Mouse (Mus musculus) forebrain, embryonic 14.5 days (tissue): ENCODE measurements at regions not wholly inside any gene's neighbourhood (a gene's known extent, or its start where the extent isn't known, plus 50 kb on each side); places are given as distances from the start of the nearest gene placed in this dataset.
"Not testable (repeated sequence)": the region's sequence is repeated elsewhere in the genome, so short reads cannot be mapped to it uniquely, and the experiment has no call there.

Experiments used
- ATAC-seq: fragments of 200-750 bp; cut with Nextera tagmentation; 2 replicates; pipeline ENCODE4 v1.8.0; 2017; ENCODE audit warnings: mild to moderate bottlenecking, moderate library complexity
- DNase-seq: peaks from one replicate; pipeline ENCODE4 v3.0.0-alpha.2; 2015; ENCODE audit warnings: low spot score
- H3K27ac ChIP-seq: fragments of 300-500 bp; sonication (generic); 2 replicates; pipeline ENCODE4 v1.5.1; 2014; ENCODE audit warnings: low read depth, mild to moderate bottlenecking, control low read depth, low read length, moderate library complexity
- H3K27me3 ChIP-seq: fragments of 300-500 bp; sonication (generic); replicated peaks from 2 replicates; pipeline ENCODE4 v1.6.1; 2014; ENCODE audit warnings: low read length, control low read depth, mixed read lengths; ENCODE audit not compliant: control insufficient read depth, insufficient read depth
- H3K36me3 ChIP-seq: fragments of 300-500 bp; sonication (generic); 2 replicates; pipeline ENCODE4 v1.6.1; 2014; ENCODE audit warnings: low read length, control low read depth; ENCODE audit not compliant: control insufficient read depth, insufficient read depth
- H3K4me1 ChIP-seq: fragments of 300-500 bp; sonication (generic); 2 replicates; pipeline ENCODE4 v1.6.1; 2014; ENCODE audit warnings: antibody characterized with exemption, low read length, control low read depth; ENCODE audit not compliant: control insufficient read depth, insufficient read depth
- H3K4me2 ChIP-seq: fragments of 300-500 bp; sonication (generic); 2 replicates; pipeline ENCODE4 v1.6.1; 2014; ENCODE audit warnings: mild to moderate bottlenecking, control low read depth, low read length
- H3K4me3 ChIP-seq: fragments of 300-500 bp; sonication (generic); 2 replicates; pipeline ENCODE4 v1.5.1; 2014; ENCODE audit warnings: low read depth, low read length, control low read depth
- H3K9ac ChIP-seq: fragments of 300-500 bp; sonication (generic); 2 replicates; pipeline ENCODE4 v1.6.1; 2014; ENCODE audit warnings: mild to moderate bottlenecking, low read length, control low read depth, moderate library complexity
- H3K9me3 ChIP-seq: fragments of 300-500 bp; sonication (generic); replicated peaks from 2 replicates; pipeline ENCODE4 v1.6.1; 2016; ENCODE audit warnings: low read length, control low read depth, mixed read lengths; ENCODE audit not compliant: control insufficient read depth
- WGBS: fragments of 180-500 bp; shearing (Covaris S2); extraction: QIAGEN DNeasy Blood & Tissue Kit; methylation state at CpG from one replicate; pipeline ENCODE4 v1.1.7; 2014; 5-methylcytosine and 5-hydroxymethylcytosine counted together

- Histone ChIP-seq H3K36me3 (no peaks in the 10 kb centered on the region), H3K4me2 (no peak overlapping the region), H3K27me3 (no peaks in the 10 kb centered on the region), H3K4me1 (no peaks in the 10 kb centered on the region), H3K9ac (no peak overlapping the region), H3K27ac (no peak overlapping the region), H3K9me3 (no peaks in the 10 kb centered on the region), H3K4me3 (no peak overlapping the region)
- no peak for DNase-seq
- 100% methylated on average over 1 of the region's 1 CpGs for WGBS
- no peak for ATAC-seq
Observed at GRCm38 (mm10) chr2:109402556-109402955, 122.0 kb upstream of the Mettl15 start.

- ATAC-seq, result no peak
- 81% methylated on average over 3 of the region's 3 CpGs for WGBS
- no peak overlapping the region for H3K27ac ChIP-seq
Observed at GRCm38 (mm10) chr2:109404262-109404661, 123.7 kb upstream of the Mettl15 start.

GRCm38 (mm10) chr2:109406591-109407079 lies 126.1 kb upstream of the Mettl15 start:
- no peaks in the 10 kb centered on the region for H3K9me3 ChIP-seq
- H3K4me1 ChIP-seq, result no peaks in the 10 kb centered on the region
- no peaks in the 10 kb centered on the region for H3K27me3 ChIP-seq
- WGBS, result 79% methylated on average over 7 of the region's 7 CpGs
- no peak overlapping the region for H3K4me3 ChIP-seq
- no peak overlapping the region for H3K4me2 ChIP-seq
- DNase-seq (no peak), ATAC-seq (no peak)
- H3K36me3 ChIP-seq, result no peaks in the 10 kb centered on the region
- no peak overlapping the region for H3K9ac ChIP-seq
- no peak overlapping the region for H3K27ac ChIP-seq

More at GRCm38 (mm10) chr2:109404262-109404661, 123.7 kb upstream of the Mettl15 start:
- Histone ChIP-seq H3K4me3 (no peak overlapping the region), H3K27me3 (no peaks in the 10 kb centered on the region), H3K9ac (no peak overlapping the region), H3K36me3 (no peaks in the 10 kb centered on the region), H3K9me3 (no peaks in the 10 kb centered on the region), H3K4me2 (no peak overlapping the region), H3K4me1 (no peaks in the 10 kb centered on the region)
- DNase-seq, result no peak

GRCm38 (mm10) chr2:109420098-109420497 lies 139.6 kb upstream of the Mettl15 start:
- no peaks in the 10 kb centered on the region for H3K4me1 ChIP-seq
- no peak overlapping the region for H3K9ac ChIP-seq
- no peaks in the 10 kb centered on the region for H3K9me3 ChIP-seq
- no peaks in the 10 kb centered on the region for H3K36me3 ChIP-seq
- H3K4me3 ChIP-seq, result no peak overlapping the region
- no peak overlapping the region for H3K4me2 ChIP-seq
- ATAC-seq (no peak), DNase-seq (no peak)
- H3K27ac ChIP-seq, result no peak overlapping the region
- no peaks in the 10 kb centered on the region for H3K27me3 ChIP-seq

- Histone ChIP-seq H3K4me1 (no peaks in the 10 kb centered on the region), H3K36me3 (no peaks in the 10 kb centered on the region), H3K4me3 (no peak overlapping the region), H3K9me3 (no peaks in the 10 kb centered on the region), H3K27ac (no peak overlapping the region), H3K27me3 (no peaks in the 10 kb centered on the region), H3K4me2 (no peak overlapping the region), H3K9ac (no peak overlapping the region)
- ATAC-seq (no peak), DNase-seq (no peak)
- WGBS, result 91% methylated on average over 3 of the region's 3 CpGs
Observed at GRCm38 (mm10) chr2:109431183-109431582, 150.6 kb upstream of the Mettl15 start.

GRCm38 (mm10) chr2:109442551-109443120 lies 162.1 kb upstream of the Mettl15 start:
- no peaks in the 10 kb centered on the region for H3K9me3 ChIP-seq
- 72% methylated on average over 3 of the region's 3 CpGs for WGBS
- DNase-seq (no peak), ATAC-seq (no peak)
- H3K4me1 ChIP-seq, result no peaks in the 10 kb centered on the region
- no peak overlapping the region for H3K4me2 ChIP-seq
- H3K36me3 ChIP-seq, result no peaks in the 10 kb centered on the region
- H3K27ac ChIP-seq, result no peak overlapping the region
- no peak overlapping the region for H3K4me3 ChIP-seq
- no peaks in the 10 kb centered on the region for H3K27me3 ChIP-seq
- H3K9ac ChIP-seq, result no peak overlapping the region

GRCm38 (mm10) chr2:109443521-109444066 lies 163.0 kb upstream of the Mettl15 start:
- 73% methylated on average over 3 of the region's 3 CpGs for WGBS
- H3K4me1 ChIP-seq, result no peaks in the 10 kb centered on the region
- no peak overlapping the region for H3K4me3 ChIP-seq
- H3K9ac ChIP-seq, result no peak overlapping the region
- no peak overlapping the region for H3K4me2 ChIP-seq
- ATAC-seq (no peak), DNase-seq (no peak)
- H3K36me3 ChIP-seq, result no peaks in the 10 kb centered on the region
- H3K27ac ChIP-seq, result no peak overlapping the region
- no peaks in the 10 kb centered on the region for H3K9me3 ChIP-seq
- H3K27me3 ChIP-seq, result no peaks in the 10 kb centered on the region

GRCm38 (mm10) chr2:109462246-109462645 lies 181.7 kb upstream of the Mettl15 start:
- H3K9ac ChIP-seq, DNase-seq, H3K9me3 ChIP-seq, H3K27ac ChIP-seq, H3K36me3 ChIP-seq, H3K4me1 ChIP-seq, H3K4me3 ChIP-seq, ATAC-seq, H3K4me2 ChIP-seq, H3K27me3 ChIP-seq: not testable (repeated sequence)
- 97% methylated on average over 1 of the region's 1 CpGs for WGBS

- H3K27me3 ChIP-seq, result no peaks in the 10 kb centered on the region
- ATAC-seq (no peak), DNase-seq (no peak)
- H3K27ac ChIP-seq, result no peak overlapping the region
- WGBS, result 68% methylated on average over 1 of the region's 1 CpGs
- H3K4me3 ChIP-seq, result no peak overlapping the region
- no peak overlapping the region for H3K4me2 ChIP-seq
- H3K4me1 ChIP-seq, result no peaks in the 10 kb centered on the region
- no peaks in the 10 kb centered on the region for H3K36me3 ChIP-seq
- H3K9me3 ChIP-seq, result no peaks in the 10 kb centered on the region
- H3K9ac ChIP-seq, result no peak overlapping the region
Observed at GRCm38 (mm10) chr2:109484306-109484705, 190.2 kb upstream of the Bdnf start.
